Mouse (Mus musculus): Measurements from ENCODE around the gene Cntrob. TPM values are rescaled to one million over a fixed set of nuclear protein-coding genes. Genes with fewer than 3 reads are reported as not detected.

The Cntrob gene
- polyA plus RNA-seq, 1 experiment from 2014 or later: 24.6 TPM

DNA sequence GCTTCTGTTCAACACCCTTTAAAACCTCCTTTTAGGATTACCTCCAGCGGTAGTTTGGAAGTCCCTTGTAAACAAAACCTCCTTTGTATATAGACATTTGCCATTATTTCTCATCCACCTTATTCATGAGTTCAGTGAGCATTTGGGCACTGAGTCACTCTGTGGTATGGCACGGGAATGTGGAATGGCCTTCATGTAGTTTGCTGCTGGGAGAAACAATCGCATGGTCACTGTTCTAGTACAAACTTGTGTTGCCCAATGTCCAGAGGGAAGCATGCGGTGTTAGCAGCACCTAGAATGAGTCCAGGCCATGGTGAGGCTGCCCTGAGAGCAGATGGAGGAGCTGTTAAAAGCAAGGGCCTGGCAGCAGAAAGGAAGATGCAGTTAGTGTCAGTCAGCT, 11.2 kb upstream of the Cntrob start:
- Histone ChIP-seq H3K4me3 (no peak overlapping the region), H3K36me3 (no peaks in the 10 kb centered on the region), H3K27me3 (no peaks in the 10 kb centered on the region), H3K4me1 (peaks cover 16% of the 10 kb centered on the region), H3K27ac (no peak overlapping the region), H3K9ac (no peak overlapping the region), H3K4me2 (no peak overlapping the region), H3K9me3 (no peaks in the 10 kb centered on the region)
- ATAC-seq (ENCODE audit: borderline replicate concordance, extremely low read depth, low FRiP score, low TSS enrichment): no peak
- 43% methylated on average over 4 of the region's 4 CpGs for WGBS

DNA sequence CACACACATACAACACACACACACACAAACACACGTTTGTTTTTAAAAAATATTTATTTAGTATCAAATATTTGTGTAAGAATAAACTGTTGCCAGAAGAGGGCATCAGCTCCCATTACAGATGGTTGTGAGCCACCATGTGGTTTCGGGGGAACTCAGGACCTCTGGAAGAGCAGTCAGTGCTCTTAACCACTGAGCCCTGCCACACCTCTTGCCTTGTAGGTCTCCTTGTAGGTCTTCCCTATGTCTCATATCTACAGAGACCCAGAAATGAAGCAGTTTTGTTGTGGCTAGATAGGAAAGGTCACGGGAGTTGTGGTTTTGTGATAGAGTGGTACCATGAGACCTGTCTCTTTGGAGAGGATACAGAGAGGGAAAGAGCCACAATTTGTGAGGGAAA, 10.3 kb upstream of the Cntrob start:
- ATAC-seq (ENCODE audit: borderline replicate concordance, extremely low read depth, low FRiP score, low TSS enrichment): no peak
- Histone ChIP-seq H3K4me3 (no peak overlapping the region), H3K27me3 (0 out of 2 replicates have a peak, but pooled peaks cover 1% of the 10 kb centered on the region), H3K9me3 (no peaks in the 10 kb centered on the region), H3K27ac (no peak overlapping the region), H3K9ac (no peak overlapping the region), H3K4me1 (peaks cover 16% of the 10 kb centered on the region), H3K4me2 (no peak overlapping the region), H3K36me3 (no peaks in the 10 kb centered on the region)
- 55% methylated on average over 3 of the region's 3 CpGs for WGBS

DNA sequence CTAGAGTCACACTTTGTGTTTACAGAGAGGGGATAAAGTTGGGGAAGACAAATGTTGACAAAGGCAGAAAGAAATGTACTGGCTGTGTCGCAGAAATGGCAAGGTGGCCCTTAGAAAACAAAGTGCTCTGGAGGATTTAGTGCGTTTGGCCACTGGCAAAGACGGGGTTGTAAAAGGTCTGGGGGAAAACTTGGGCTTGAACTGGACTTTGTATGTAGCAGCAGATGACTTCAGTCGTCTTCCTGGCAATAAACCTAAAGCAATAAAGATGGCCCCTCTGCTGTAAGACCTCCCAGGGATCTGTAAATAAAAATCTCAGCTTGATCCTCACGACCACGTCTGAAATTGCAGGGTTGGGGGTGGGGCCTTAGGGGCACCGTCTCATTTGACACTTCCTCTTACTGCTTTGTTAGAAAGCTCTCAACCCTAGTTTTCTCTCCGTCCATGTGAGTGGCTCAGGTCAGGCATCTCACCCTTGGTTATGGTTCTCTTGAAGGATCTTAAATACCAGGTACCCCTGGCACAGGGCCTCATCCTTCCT, 9.2 kb upstream of the Cntrob start:
- H3K27me3 ChIP-seq: peaks cover 11% of the 10 kb centered on the region; the same call in 1 of the 2 replicates
- peaks cover 16% of the 10 kb centered on the region for H3K4me1 ChIP-seq
- ATAC-seq (ENCODE audit: borderline replicate concordance, extremely low read depth, low FRiP score, low TSS enrichment): no peak
- 28% methylated on average over 8 of the region's 8 CpGs for WGBS
- no peak overlapping the region for H3K4me3 ChIP-seq
- H3K27ac ChIP-seq: no peak overlapping the region
- H3K4me2 ChIP-seq: peak overlapping the region; percentile 81
- peak overlapping the region; percentile 69 for H3K9ac ChIP-seq
- H3K36me3 ChIP-seq: no peaks in the 10 kb centered on the region
- no peaks in the 10 kb centered on the region for H3K9me3 ChIP-seq

DNA sequence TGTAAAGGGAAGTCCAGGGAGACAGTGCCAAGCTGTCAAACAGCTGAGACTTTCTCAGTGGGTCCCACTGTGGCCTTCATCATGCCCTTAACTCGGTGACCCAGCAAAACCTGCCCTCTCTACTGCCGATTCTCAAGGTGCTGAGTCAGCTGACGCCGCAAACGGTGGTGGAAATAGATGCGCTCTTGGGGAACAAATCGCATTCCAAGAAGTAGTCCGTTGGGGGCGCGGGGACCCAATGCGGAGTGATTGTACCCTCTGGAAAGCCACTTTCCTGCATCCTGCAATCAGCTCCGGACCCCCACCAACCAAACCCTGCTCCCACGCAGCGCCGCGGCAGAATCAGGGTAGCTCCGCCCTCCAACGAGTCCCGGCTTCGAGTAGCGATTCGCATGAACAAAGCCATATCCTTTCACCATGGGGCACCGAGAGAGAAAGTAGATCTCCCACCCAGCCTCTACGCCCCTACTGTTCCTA, 8.4 kb upstream of the Cntrob start:
- Histone ChIP-seq H3K9ac (peak overlapping the region; percentile 69), H3K9me3 (no peaks in the 10 kb centered on the region), H3K4me2 (peak overlapping the region; percentile 81), H3K36me3 (no peaks in the 10 kb centered on the region), H3K27me3 (peaks cover 19% of the 10 kb centered on the region), H3K27ac (0 out of 2 replicates have a peak overlapping the region, but pooled peaks have one; percentile 20), H3K4me1 (peaks cover 18% of the 10 kb centered on the region), H3K4me3 (peak overlapping the region; percentile 58)
- peak; percentile 51; the same call in 1 of the 2 replicates for ATAC-seq (ENCODE audit: borderline replicate concordance, extremely low read depth, low FRiP score, low TSS enrichment)
- 1% methylated on average over 24 of the region's 24 CpGs for WGBS

DNA sequence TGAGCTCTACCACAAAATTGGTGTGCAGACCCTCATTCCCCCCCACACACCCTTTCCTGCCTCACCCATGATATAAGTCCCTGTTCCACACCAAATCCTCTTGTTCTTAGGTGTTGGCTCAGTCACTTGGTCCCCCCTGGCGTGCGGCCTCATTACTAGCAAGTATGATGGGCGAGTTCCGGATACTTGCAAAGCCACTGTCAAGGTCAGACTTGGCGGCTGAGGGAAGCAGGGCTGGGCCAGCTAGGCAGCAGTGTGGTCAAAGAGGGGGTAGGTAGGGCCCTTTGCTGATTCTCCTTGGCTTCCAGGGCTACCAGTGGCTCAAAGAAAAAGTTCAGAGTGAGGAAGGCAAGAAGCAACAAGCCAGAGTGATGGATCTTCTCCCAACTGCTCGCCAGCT, 7.6 kb upstream of the Cntrob start:
- no peak overlapping the region for H3K4me3 ChIP-seq
- peak overlapping the region; percentile 69; the same call in 1 of the 2 replicates for H3K9ac ChIP-seq
- no peaks in the 10 kb centered on the region for H3K9me3 ChIP-seq
- H3K27me3 ChIP-seq: peaks cover 25% of the 10 kb centered on the region
- H3K27ac ChIP-seq: no peak overlapping the region
- no peaks in the 10 kb centered on the region for H3K36me3 ChIP-seq
- no peak for ATAC-seq (ENCODE audit: borderline replicate concordance, extremely low read depth, low FRiP score, low TSS enrichment)
- 80% methylated on average over 6 of the region's 6 CpGs for WGBS
- peaks cover 26% of the 10 kb centered on the region for H3K4me1 ChIP-seq
- peak overlapping the region; percentile 81 for H3K4me2 ChIP-seq

DNA sequence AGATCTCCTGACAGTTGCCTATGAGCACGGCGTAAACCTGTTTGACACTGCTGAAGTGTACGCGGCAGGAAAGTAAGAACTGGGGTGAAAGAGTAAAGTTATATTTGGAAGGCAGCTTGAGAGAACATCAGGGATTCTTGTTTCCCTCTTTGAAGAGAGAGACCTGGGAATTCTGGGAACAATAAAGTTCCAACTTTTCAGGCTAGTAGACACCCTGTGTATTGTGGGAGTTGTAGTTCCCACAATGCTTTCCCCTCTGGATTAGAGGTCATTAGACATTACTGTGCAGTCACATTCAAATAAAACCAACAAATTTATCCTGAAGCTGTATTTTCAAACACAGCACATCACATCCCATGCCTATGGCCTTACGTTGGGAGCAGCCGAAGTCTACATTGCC, 4.9 kb upstream of the Cntrob start:
- no peak overlapping the region for H3K27ac ChIP-seq
- H3K27me3 ChIP-seq: peaks cover 25% of the 10 kb centered on the region

DNA sequence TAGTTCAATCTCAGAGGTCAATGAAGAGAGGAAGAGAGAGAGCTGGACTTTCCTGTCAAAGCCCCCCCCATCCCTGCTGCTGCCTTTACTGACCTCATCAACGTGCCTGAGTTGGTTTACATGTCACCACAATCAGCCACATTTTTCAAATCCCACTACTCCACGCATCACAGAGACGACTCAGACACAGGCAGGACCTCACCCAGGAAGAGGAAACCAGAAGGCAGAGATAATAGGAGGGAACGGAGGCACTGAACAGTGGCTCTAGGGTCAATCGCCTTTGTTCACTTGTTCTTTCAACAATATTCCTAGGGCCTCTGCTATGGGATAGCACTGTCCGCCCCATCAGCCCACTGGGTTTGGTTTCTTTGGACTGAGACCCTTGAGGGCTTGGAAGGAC, 4.1 kb upstream of the Cntrob start:
- H3K4me1 ChIP-seq: peaks cover 45% of the 10 kb centered on the region
- ATAC-seq (ENCODE audit: borderline replicate concordance, extremely low read depth, low FRiP score, low TSS enrichment): no peak

More for the DNA sequence above, 4.9 kb upstream of the Cntrob start:
- no peak for ATAC-seq (ENCODE audit: borderline replicate concordance, extremely low read depth, low FRiP score, low TSS enrichment)
- H3K9ac ChIP-seq: no peak overlapping the region
- peaks cover 44% of the 10 kb centered on the region for H3K4me1 ChIP-seq
- 79% methylated on average over 6 of the region's 6 CpGs for WGBS
- H3K9me3 ChIP-seq: no peaks in the 10 kb centered on the region
- no peaks in the 10 kb centered on the region for H3K36me3 ChIP-seq
- no peak overlapping the region for H3K4me2 ChIP-seq
- H3K4me3 ChIP-seq: no peak overlapping the region

DNA sequence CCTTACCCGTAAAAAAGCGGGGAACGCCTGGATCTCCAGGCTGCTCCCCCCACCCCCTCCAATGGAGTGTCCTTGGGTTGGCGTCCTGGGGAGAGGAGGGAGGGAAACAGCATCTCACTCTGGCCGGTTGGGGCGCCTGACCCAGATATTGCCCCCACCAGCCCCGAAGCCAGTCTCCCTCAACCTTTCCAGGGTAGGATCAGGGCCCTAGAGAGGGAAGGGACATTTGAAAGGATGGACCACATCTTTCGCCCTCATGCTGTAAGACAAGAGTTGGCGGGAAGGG, 3.5 kb upstream of the Cntrob start:
- 18% methylated on average over 9 of the region's 9 CpGs for WGBS
- Histone ChIP-seq H3K9ac (no peak overlapping the region), H3K27ac (no peak overlapping the region), H3K4me2 (peak overlapping the region; percentile 92), H3K27me3 (peaks cover 25% of the 10 kb centered on the region), H3K36me3 (no peaks in the 10 kb centered on the region), H3K4me1 (peaks cover 46% of the 10 kb centered on the region), H3K4me3 (peak overlapping the region; percentile 46; the same call in 1 of the 2 replicates), H3K9me3 (no peaks in the 10 kb centered on the region)
- no peak for ATAC-seq (ENCODE audit: borderline replicate concordance, extremely low read depth, low FRiP score, low TSS enrichment)

More for the DNA sequence above, 4.1 kb upstream of the Cntrob start:
- H3K27ac ChIP-seq: no peak overlapping the region
- H3K36me3 ChIP-seq: no peaks in the 10 kb centered on the region
- 36% methylated on average over 6 of the region's 6 CpGs for WGBS
- H3K27me3 ChIP-seq: peaks cover 25% of the 10 kb centered on the region
- no peaks in the 10 kb centered on the region for H3K9me3 ChIP-seq
- H3K4me2 ChIP-seq: peak overlapping the region; percentile 92; the same call in 1 of the 2 replicates
- H3K9ac ChIP-seq: no peak overlapping the region
- no peak overlapping the region for H3K4me3 ChIP-seq

DNA sequence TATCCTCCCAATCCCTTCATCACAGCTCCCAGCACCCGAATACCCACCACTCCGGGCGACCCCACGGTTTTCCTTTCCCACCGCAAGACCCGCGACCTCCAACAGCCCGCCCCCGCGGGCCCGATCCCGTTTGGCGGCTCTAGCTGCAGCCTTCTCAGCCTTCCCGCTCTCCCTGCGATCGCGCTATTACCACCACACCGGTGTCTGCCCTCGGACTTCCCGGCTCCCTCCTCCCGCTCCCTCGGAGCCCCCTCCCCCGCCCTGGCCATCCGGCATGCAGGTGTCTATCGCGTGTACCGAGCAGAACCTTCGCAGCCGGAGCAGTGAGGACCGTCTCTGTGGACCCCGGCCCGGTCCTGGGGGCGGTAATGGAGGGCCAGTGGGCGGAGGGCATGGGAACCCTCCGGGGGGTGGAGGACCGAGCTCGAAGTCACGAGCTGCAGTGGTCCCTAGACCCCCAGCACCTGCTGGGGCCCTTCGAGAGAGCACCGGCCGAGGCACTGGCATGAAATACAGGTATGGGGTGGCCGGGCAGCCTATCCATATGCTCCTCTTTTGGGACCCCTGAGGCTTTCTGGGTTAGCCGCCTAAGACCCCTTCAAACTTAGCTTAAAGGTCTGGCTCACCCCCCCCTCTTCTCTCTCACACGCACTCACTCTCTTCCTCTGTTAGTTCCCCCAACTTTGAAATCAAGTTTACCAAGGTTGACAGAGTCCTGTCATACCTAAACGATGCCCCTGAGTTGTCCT, 3.0 kb upstream of the Cntrob start:
- no peak for ATAC-seq (ENCODE audit: borderline replicate concordance, extremely low read depth, low FRiP score, low TSS enrichment)
- peaks cover 49% of the 10 kb centered on the region for H3K4me1 ChIP-seq
- no peak overlapping the region for H3K27ac ChIP-seq

DNA sequence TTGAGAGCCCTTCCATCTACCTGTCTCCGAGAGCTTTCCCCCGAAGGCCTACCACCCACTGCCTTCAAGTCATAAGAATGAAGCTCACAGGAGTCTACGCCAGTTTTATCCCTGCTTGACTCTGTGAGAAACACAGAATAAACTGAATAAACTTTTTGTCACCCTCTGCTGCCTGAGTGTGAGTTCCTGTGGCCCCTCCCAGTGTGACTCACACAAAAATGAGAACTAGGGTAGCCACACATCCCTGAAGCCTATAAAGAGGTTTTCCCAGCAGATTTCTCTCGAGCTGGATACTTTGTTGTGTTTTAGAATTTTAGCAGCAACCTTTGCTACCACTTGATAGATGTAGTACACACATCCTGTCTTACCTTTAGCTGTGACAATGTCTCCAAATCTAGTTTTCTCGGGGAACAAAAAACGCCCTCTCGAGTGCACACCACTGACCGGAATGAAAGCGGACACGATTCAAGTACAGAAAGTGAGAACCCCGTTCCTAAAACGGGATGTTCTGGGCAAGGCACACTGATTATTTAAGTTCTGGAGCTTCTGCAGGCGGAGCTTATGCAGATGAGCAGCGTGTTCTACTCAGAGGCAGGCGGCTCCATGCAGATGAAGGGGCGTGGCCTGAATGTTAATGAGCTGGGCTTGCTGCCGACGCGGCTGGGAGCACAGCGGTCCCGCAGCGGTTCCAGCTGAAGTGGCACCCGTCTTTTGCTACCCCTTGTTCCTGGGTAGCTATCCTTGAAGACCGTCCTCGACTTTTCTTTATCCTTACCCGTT, 2.2 kb upstream of the Cntrob start, which contains the start of gene Kcnab3:
Gene Kcnab3 (plus strand): TSS at position 631 of the 780 bp plus-strand sequence.
- H3K4me1 ChIP-seq: peaks cover 43% of the 10 kb centered on the region
- H3K36me3 ChIP-seq: no peaks in the 10 kb centered on the region
- H3K9ac ChIP-seq: peak within 1 kb of the TSS; percentile 37
- H3K27ac ChIP-seq: peak within 1 kb of the TSS; percentile 36; the same call in 1 of the 2 replicates
- WGBS: 9% methylated on average over 26 of the region's 26 CpGs
- H3K9me3 ChIP-seq: no peaks in the 10 kb centered on the region
- H3K4me2 ChIP-seq: peak within 1 kb of the TSS; percentile 92
- H3K27me3 ChIP-seq: peaks cover 25% of the 10 kb centered on the region
- H3K4me3 ChIP-seq: peak within 1 kb of the TSS; percentile 46
- peak; percentile 58 for ATAC-seq (ENCODE audit: borderline replicate concordance, extremely low read depth, low FRiP score, low TSS enrichment)

More for the DNA sequence above, 3.0 kb upstream of the Cntrob start:
- 1% methylated on average over 45 of the region's 45 CpGs for WGBS
- Histone ChIP-seq H3K36me3 (no peaks in the 10 kb centered on the region), H3K9ac (peak overlapping the region; percentile 37), H3K4me2 (peak overlapping the region; percentile 92), H3K9me3 (no peaks in the 10 kb centered on the region), H3K27me3 (peaks cover 25% of the 10 kb centered on the region), H3K4me3 (peak overlapping the region; percentile 46)

DNA sequence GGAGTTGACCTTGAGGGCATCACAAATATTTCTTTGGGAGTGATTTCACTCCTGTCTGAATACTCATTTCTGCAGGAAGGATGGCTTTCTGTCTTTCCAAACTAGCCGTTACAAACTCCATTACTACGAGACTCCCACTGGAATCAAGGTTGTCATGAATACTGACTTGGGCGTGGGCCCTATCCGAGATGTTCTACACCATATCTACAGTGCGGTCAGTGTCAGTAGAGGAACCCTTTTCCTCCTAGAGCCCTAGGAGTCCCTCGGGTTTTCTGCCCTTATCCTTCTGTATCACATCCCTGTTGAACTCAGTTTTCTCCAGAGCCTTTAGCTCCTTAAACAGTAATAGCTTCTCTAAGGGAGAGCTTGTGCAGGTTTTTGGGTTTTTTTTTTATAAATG, 1.2 kb upstream of the Cntrob start:
- H3K9ac ChIP-seq: peak overlapping the region; percentile 73
- H3K4me2 ChIP-seq: peak overlapping the region; percentile 87
- peaks cover 4% of the 10 kb centered on the region for H3K36me3 ChIP-seq
- WGBS: 79% methylated on average over 6 of the region's 6 CpGs
- peak overlapping the region; percentile 62 for H3K4me3 ChIP-seq
- H3K27ac ChIP-seq: no peak overlapping the region
- H3K27me3 ChIP-seq: peaks cover 25% of the 10 kb centered on the region
- no peaks in the 10 kb centered on the region for H3K9me3 ChIP-seq
- peaks cover 43% of the 10 kb centered on the region for H3K4me1 ChIP-seq
- no peak for ATAC-seq (ENCODE audit: borderline replicate concordance, extremely low read depth, low FRiP score, low TSS enrichment)
